Mouse (Mus musculus): Measurements from ENCODE around the gene Cpa2.

Gene Cpa2

GRCm38 (mm10) chr6:30549231-30549761 lies 7.9 kb downstream of the Cpa2 start:
- no peak for DNase-seq (ENCODE audit: low spot score)

GRCm38 (mm10) chr6:30550496-30551192 lies 9.3 kb downstream of the Cpa2 start:
- DNase-seq (ENCODE audit: low spot score), result no peak

GRCm38 (mm10) chr6:30551193-30551515 lies 9.8 kb downstream of the Cpa2 start:
- DNase-seq (ENCODE audit: low spot score), result no peak

- DNase-seq (ENCODE audit: low spot score), result no peak
These were observed 10.5 kb downstream of the Cpa2 start for GRCm38 (mm10) chr6:30551644-30552580.

GRCm38 (mm10) chr6:30552628-30553027 lies 11.2 kb downstream of the Cpa2 start:
- no peak for DNase-seq (ENCODE audit: low spot score)

GRCm38 (mm10) chr6:30553381-30554010 lies 12.1 kb downstream of the Cpa2 start:
- no peak for DNase-seq (ENCODE audit: low spot score)

GRCm38 (mm10) chr6:30554092-30554491 lies 12.7 kb downstream of the Cpa2 start:
- DNase-seq (ENCODE audit: low spot score), result no peak

GRCm38 (mm10) chr6:30554621-30555170 lies 13.3 kb downstream of the Cpa2 start:
- no peak for DNase-seq (ENCODE audit: low spot score)

GRCm38 (mm10) chr6:30556080-30556479 lies 14.7 kb downstream of the Cpa2 start:
- DNase-seq (ENCODE audit: low spot score), result no peak

GRCm38 (mm10) chr6:30559726-30560125 lies 18.3 kb downstream of the Cpa2 start:
- DNase-seq (ENCODE audit: low spot score), result no peak

- no peak for DNase-seq (ENCODE audit: low spot score)
These were observed 20.8 kb downstream of the Cpa2 start for GRCm38 (mm10) chr6:30562132-30562531.

- no peak for DNase-seq (ENCODE audit: low spot score)
These were observed 22.2 kb downstream of the Cpa2 start for GRCm38 (mm10) chr6:30563575-30563974.

- DNase-seq (ENCODE audit: low spot score), result no peak
These were observed 22.7 kb downstream of the Cpa2 start for GRCm38 (mm10) chr6:30564051-30564450.

GRCm38 (mm10) chr6:30568069-30568468 lies 26.7 kb downstream of the Cpa2 start, which contains the start of gene Cpa4:
Cpa4 (plus strand) TSS chr6:30568369.
- no peak for DNase-seq (ENCODE audit: low spot score)

GRCm38 (mm10) chr6:30569331-30569730 lies 27.9 kb downstream of the Cpa2 start:
- no peak for DNase-seq (ENCODE audit: low spot score)

- DNase-seq (ENCODE audit: low spot score), result no peak
These were observed 28.6 kb downstream of the Cpa2 start for GRCm38 (mm10) chr6:30570012-30570411.

- DNase-seq (ENCODE audit: low spot score), result no peak
These were observed 31.3 kb downstream of the Cpa2 start for GRCm38 (mm10) chr6:30572456-30573311.

GRCm38 (mm10) chr6:30573380-30573779 lies 32.0 kb downstream of the Cpa2 start:
- no peak for DNase-seq (ENCODE audit: low spot score)

GRCm38 (mm10) chr6:30574945-30575344 lies 33.6 kb downstream of the Cpa2 start:
- DNase-seq (ENCODE audit: low spot score), result no peak

GRCm38 (mm10) chr6:30576477-30577203 lies 35.3 kb downstream of the Cpa2 start:
- no peak for DNase-seq (ENCODE audit: low spot score)
